Mouse (Mus musculus): Measurements from ENCODE around the gene Atp11a.

DNA sequence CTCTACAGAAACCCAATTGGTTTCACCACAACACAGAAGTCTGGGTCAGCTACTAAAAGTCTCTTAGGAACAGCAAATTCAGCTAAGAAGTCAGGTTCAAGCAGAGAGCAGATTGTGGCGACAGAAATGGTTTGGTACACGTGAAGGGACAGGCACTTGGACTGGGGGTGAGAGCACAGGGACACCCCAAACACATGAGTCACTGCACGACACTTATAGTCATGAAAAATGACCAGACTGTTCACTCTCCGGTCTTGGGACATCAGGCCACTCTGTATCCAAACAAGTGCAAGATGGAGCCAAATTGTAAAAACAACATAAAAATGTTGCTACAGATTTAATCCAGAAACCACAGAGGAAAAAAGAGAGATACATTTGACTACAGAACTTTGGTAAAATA, 28.2 kb upstream of the Atp11a start:
- TF ChIP-seq CTCF (IDR thresholded peaks at IDR 0.05; ENCODE audit: low read depth) (no peak), EP300 (IDR thresholded peaks at IDR 0.05; ENCODE audit: low read depth) (no peak)

Measured in heart, postnatal 0 days (tissue).